Mouse (Mus musculus) intestine, embryonic 15.5 days (tissue): ENCODE measurements around the gene Hic2. TPM values are rescaled to one million over a fixed set of nuclear protein-coding genes. Genes with fewer than 3 reads are reported as not detected.
A peak's percentile ranks its signal among the peaks of the same experiment; 100 is the strongest.
"Not testable (repeated sequence)": the region's sequence is repeated elsewhere in the genome, so short reads cannot be mapped to it uniquely, and the experiment has no call there.

ENCODE experiments used
- ATAC-seq: fragments of 200-750 bp; cut with Nextera tagmentation; 2 replicates; pipeline ENCODE4 v1.8.0; 2017; ENCODE audit warnings: moderate TSS enrichment, moderate library complexity
- H3K27ac ChIP-seq: fragments of 300-500 bp; sonication (generic); 2 replicates; pipeline ENCODE4 v1.5.1; 2015; ENCODE audit warnings: mild to moderate bottlenecking, inconsistent platforms
- H3K27me3 ChIP-seq: fragments of 300-500 bp; sonication (generic); replicated peaks from 2 replicates; pipeline ENCODE4 v1.6.1; 2015; ENCODE audit warnings: inconsistent platforms
- H3K36me3 ChIP-seq: fragments of 300-500 bp; sonication (generic); 2 replicates; pipeline ENCODE4 v1.6.1; 2015; ENCODE audit warnings: inconsistent platforms
- H3K4me1 ChIP-seq: fragments of 300-500 bp; sonication (generic); replicated peaks from 2 replicates; pipeline ENCODE4 v1.6.1; 2015; ENCODE audit warnings: inconsistent platforms
- H3K4me2 ChIP-seq: fragments of 300-500 bp; sonication (generic); replicated peaks from 2 replicates; pipeline ENCODE4 v1.6.1; 2015; ENCODE audit warnings: mild to moderate bottlenecking, inconsistent platforms
- H3K4me3 ChIP-seq: fragments of 300-500 bp; sonication (generic); replicated peaks from 2 replicates; pipeline ENCODE4 v1.5.1; 2015; ENCODE audit warnings: inconsistent platforms
- H3K9ac ChIP-seq: fragments of 300-500 bp; sonication (generic); 2 replicates; pipeline ENCODE4 v1.6.1; 2015; ENCODE audit warnings: inconsistent platforms
- H3K9me3 ChIP-seq: fragments of 300-500 bp; sonication (generic); 2 replicates; pipeline ENCODE4 v1.6.1; 2016; ENCODE audit warnings: inconsistent platforms
- whole genome bisulfite sequencing: fragments of 180-500 bp; shearing (Covaris S2); methylation state at CpG from one replicate; pipeline ENCODE4 v1.1.7; 2015; 5-methylcytosine and 5-hydroxymethylcytosine counted together
- polyA plus RNA-seq: library from polyadenylated mRNA; unstranded; fragments of >200 nt; fragmentation: Nextera tagmentation; extraction: Ambion mirVana; gene quantifications from 2 replicates; pipeline ENCODE4 v1.2.1, GENCODE M21; 2015

The Hic2 gene
- polyA plus RNA-seq, 1 experiment from 2014 or later: 5.8 TPM

GRCm38 (mm10) chr16:17209981-17210838 is 23.2 kb upstream of the Hic2 start:
- ATAC-seq: peak; percentile 90
- Histone ChIP-seq H3K27ac (no peak overlapping the region), H3K4me2 (peak overlapping the region; percentile 97), H3K27me3 (0 out of 2 replicates have a peak, but pooled peaks cover 3% of the 10 kb centered on the region), H3K4me3 (peak overlapping the region; percentile 57), H3K9me3 (no peaks in the 10 kb centered on the region), H3K4me1 (peaks cover 16% of the 10 kb centered on the region), H3K36me3 (no peaks in the 10 kb centered on the region), H3K9ac (peak overlapping the region; percentile 39)
- WGBS: 9% methylated on average over 48 of the region's 48 CpGs

- Histone ChIP-seq H3K36me3 (no peaks in the 10 kb centered on the region), H3K4me1 (0 out of 2 replicates have a peak, but pooled peaks cover 5% of the 10 kb centered on the region), H3K27ac (no peak overlapping the region), H3K9me3 (no peaks in the 10 kb centered on the region), H3K4me2 (no peak overlapping the region), H3K4me3 (no peak overlapping the region), H3K27me3 (no peaks in the 10 kb centered on the region), H3K9ac (no peak overlapping the region)
- ATAC-seq: no peak
- 44% methylated on average over 8 of the region's 8 CpGs for WGBS
Measured at GRCm38 (mm10) chr16:17216934-17217633, 16.3 kb upstream of the Hic2 start.

GRCm38 (mm10) chr16:17220127-17220733 is 13.1 kb upstream of the Hic2 start:
- Histone ChIP-seq H3K27ac (peak overlapping the region; percentile 74), H3K4me2 (no peak overlapping the region)
- 26% methylated on average over 7 of the region's 7 CpGs for WGBS

GRCm38 (mm10) chr16:17222197-17222596 is 11.2 kb upstream of the Hic2 start:
- Histone ChIP-seq H3K27ac (no peak overlapping the region), H3K4me2 (no peak overlapping the region), H3K4me3 (no peak overlapping the region), H3K27me3 (no peaks in the 10 kb centered on the region), H3K36me3 (no peaks in the 10 kb centered on the region), H3K9me3 (no peaks in the 10 kb centered on the region), H3K9ac (no peak overlapping the region), H3K4me1 (0 out of 2 replicates have a peak, but pooled peaks cover 8% of the 10 kb centered on the region)
- ATAC-seq: peak; percentile 100
- 29% methylated on average over 25 of the region's 25 CpGs for WGBS

More at GRCm38 (mm10) chr16:17220127-17220733, 13.1 kb upstream of the Hic2 start:
- no peak overlapping the region; the same call in 1 of the 2 replicates for H3K9ac ChIP-seq
- 0 out of 2 replicates have a peak, but pooled peaks cover 5% of the 10 kb centered on the region for H3K4me1 ChIP-seq
- no peak overlapping the region for H3K4me3 ChIP-seq
- ATAC-seq: peak; percentile 71
- no peaks in the 10 kb centered on the region for H3K9me3 ChIP-seq
- H3K27me3 ChIP-seq: no peaks in the 10 kb centered on the region
- no peaks in the 10 kb centered on the region for H3K36me3 ChIP-seq

GRCm38 (mm10) chr16:17225584-17225983 is 7.8 kb upstream of the Hic2 start:
- Histone ChIP-seq H3K4me3 (no peak overlapping the region), H3K9ac (no peak overlapping the region), H3K4me1 (0 out of 2 replicates have a peak, but pooled peaks cover 3% of the 10 kb centered on the region), H3K9me3 (no peaks in the 10 kb centered on the region), H3K36me3 (no peaks in the 10 kb centered on the region), H3K27ac (no peak overlapping the region), H3K27me3 (no peaks in the 10 kb centered on the region), H3K4me2 (no peak overlapping the region)
- WGBS: 74% methylated on average over 5 of the region's 5 CpGs
- peak; percentile 70 for ATAC-seq

- H3K27me3 ChIP-seq: no peaks in the 10 kb centered on the region
Measured at GRCm38 (mm10) chr16:17226496-17226895, 6.9 kb upstream of the Hic2 start.

GRCm38 (mm10) chr16:17231523-17231922 is 1.8 kb upstream of the Hic2 start:
- H3K27me3 ChIP-seq, H3K27ac ChIP-seq, H3K4me3 ChIP-seq, H3K9me3 ChIP-seq, H3K9ac ChIP-seq, H3K4me2 ChIP-seq, ATAC-seq, H3K36me3 ChIP-seq: not testable (repeated sequence)
- H3K4me1 ChIP-seq: peaks cover 28% of the 10 kb centered on the region
- 85% methylated on average over 2 of the region's 2 CpGs for WGBS

More at GRCm38 (mm10) chr16:17226496-17226895, 6.9 kb upstream of the Hic2 start:
- no peak overlapping the region for H3K4me2 ChIP-seq
- H3K9me3 ChIP-seq: no peaks in the 10 kb centered on the region
- no peak for ATAC-seq
- no peak overlapping the region for H3K9ac ChIP-seq
- H3K36me3 ChIP-seq: no peaks in the 10 kb centered on the region
- H3K27ac ChIP-seq: no peak overlapping the region
- no peak overlapping the region for H3K4me3 ChIP-seq
- H3K4me1 ChIP-seq: 0 out of 2 replicates have a peak, but pooled peaks cover 3% of the 10 kb centered on the region

- Histone ChIP-seq H3K4me3 (peak overlapping the region; percentile 95), H3K9me3 (no peaks in the 10 kb centered on the region), H3K27me3 (no peaks in the 10 kb centered on the region), H3K4me1 (peaks cover 41% of the 10 kb centered on the region), H3K4me2 (peak overlapping the region; percentile 95), H3K27ac (peak overlapping the region; percentile 94), H3K36me3 (no peaks in the 10 kb centered on the region), H3K9ac (peak overlapping the region; percentile 92)
- peak; percentile 42 for ATAC-seq
- under 1% methylated on average over 62 of the region's 62 CpGs for WGBS
Measured at GRCm38 (mm10) chr16:17233702-17234498, 528 bp downstream of the Hic2 start.

GRCm38 (mm10) chr16:17234499-17234895 is 1.1 kb downstream of the Hic2 start:
- 2% methylated on average over 12 of the region's 12 CpGs for WGBS
- H3K4me1 ChIP-seq: peaks cover 47% of the 10 kb centered on the region
- H3K27ac ChIP-seq: peak overlapping the region; percentile 94
- ATAC-seq: 0 out of 2 replicates have a peak, but pooled peaks have one; percentile 18
- no peaks in the 10 kb centered on the region for H3K36me3 ChIP-seq
- H3K9ac ChIP-seq: peak overlapping the region; percentile 92
- H3K4me3 ChIP-seq: peak overlapping the region; percentile 95
- no peaks in the 10 kb centered on the region for H3K27me3 ChIP-seq
- H3K9me3 ChIP-seq: no peaks in the 10 kb centered on the region
- H3K4me2 ChIP-seq: peak overlapping the region; percentile 95

GRCm38 (mm10) chr16:17234916-17235665 is 1.7 kb downstream of the Hic2 start:
- Histone ChIP-seq H3K9me3 (no peaks in the 10 kb centered on the region), H3K4me2 (peak overlapping the region; percentile 95), H3K36me3 (no peaks in the 10 kb centered on the region), H3K27me3 (no peaks in the 10 kb centered on the region), H3K27ac (peak overlapping the region; percentile 94), H3K4me1 (peaks cover 52% of the 10 kb centered on the region), H3K4me3 (peak overlapping the region; percentile 95), H3K9ac (peak overlapping the region; percentile 92)
- 18% methylated on average over 9 of the region's 9 CpGs for WGBS
- ATAC-seq: no peak

- no peak overlapping the region for H3K4me3 ChIP-seq
- 61% methylated on average over 3 of the region's 3 CpGs for WGBS
- H3K9me3 ChIP-seq: no peaks in the 10 kb centered on the region
- peaks cover 57% of the 10 kb centered on the region for H3K4me1 ChIP-seq
- no peak for ATAC-seq
- no peaks in the 10 kb centered on the region for H3K36me3 ChIP-seq
- H3K4me2 ChIP-seq: no peak overlapping the region
- no peaks in the 10 kb centered on the region for H3K27me3 ChIP-seq
- H3K27ac ChIP-seq: no peak overlapping the region
- H3K9ac ChIP-seq: no peak overlapping the region
Measured at GRCm38 (mm10) chr16:17237634-17238033, 4.3 kb downstream of the Hic2 start.
